Mouse (Mus musculus) limb, embryonic 11.5 days (tissue): ENCODE data around the gene Gm7694. TPM values are rescaled to one million over a fixed set of nuclear protein-coding genes. Genes with fewer than 3 reads are reported as not detected.

Experiments
- ATAC-seq: fragments of 200-750 bp; cut with Nextera tagmentation; 2 replicates; pipeline ENCODE4 v1.8.0; 2017; ENCODE audit warnings: low read depth; ENCODE audit not compliant: insufficient number of reproducible peaks, low FRiP score, low TSS enrichment
- DNase-seq: peaks from one replicate; pipeline ENCODE4 v3.0.0-alpha.2; 2015; ENCODE audit warnings: low spot score
- H3K27ac ChIP-seq: fragments of 300-500 bp; sonication (generic); replicated peaks from 2 replicates; pipeline ENCODE4 v1.5.1; 2014; ENCODE audit warnings: low read depth, mild to moderate bottlenecking, low read length
- H3K27me3 ChIP-seq: fragments of 300-500 bp; sonication (generic); 2 replicates; pipeline ENCODE4 v1.6.1; 2014; ENCODE audit warnings: mild to moderate bottlenecking, low read length, mixed read lengths; ENCODE audit not compliant: control insufficient read depth, insufficient read depth
- H3K36me3 ChIP-seq: fragments of 300-500 bp; sonication (generic); 2 replicates; pipeline ENCODE4 v1.6.1; 2014; ENCODE audit warnings: mild to moderate bottlenecking, low read length, moderate library complexity, mixed read lengths; ENCODE audit not compliant: control insufficient read depth, insufficient read depth
- H3K4me1 ChIP-seq: fragments of 300-500 bp; sonication (generic); 2 replicates; pipeline ENCODE4 v1.6.1; 2014; ENCODE audit warnings: low read length, mixed read lengths; ENCODE audit not compliant: control insufficient read depth, insufficient read depth
- H3K4me2 ChIP-seq: fragments of 300-500 bp; sonication (generic); 2 replicates; pipeline ENCODE4 v1.6.1; 2014; ENCODE audit warnings: low read depth, mild to moderate bottlenecking, moderate library complexity; ENCODE audit not compliant: severe bottlenecking
- H3K4me3 ChIP-seq: fragments of 300-500 bp; sonication (generic); 2 replicates; pipeline ENCODE4 v1.5.1; 2014; ENCODE audit warnings: low read depth, low read length
- H3K9ac ChIP-seq: fragments of 300-500 bp; sonication (generic); 2 replicates; pipeline ENCODE4 v1.6.1; 2014; ENCODE audit warnings: mild to moderate bottlenecking, low read length
- H3K9me3 ChIP-seq: fragments of 300-500 bp; sonication (generic); 2 replicates; pipeline ENCODE4 v1.6.1; 2016; ENCODE audit warnings: low read length; ENCODE audit not compliant: control insufficient read depth
- WGBS: fragments of 180-500 bp; shearing (Covaris S2); extraction: QIAGEN DNeasy Blood & Tissue Kit; methylation state at CpG from one replicate; pipeline ENCODE4 v1.1.7; 2014; 5-methylcytosine and 5-hydroxymethylcytosine counted together
- polyA plus RNA-seq: library from polyadenylated mRNA; unstranded; fragments of >200 nt; fragmentation: Nextera tagmentation; extraction: Ambion mirVana; gene quantifications from 2 replicates; pipeline ENCODE4 v1.2.1, GENCODE M21; 2014

Gm7694 gene
- polyA plus RNA-seq, 1 experiment from 2014 or later: 2.3 TPM

DNA sequence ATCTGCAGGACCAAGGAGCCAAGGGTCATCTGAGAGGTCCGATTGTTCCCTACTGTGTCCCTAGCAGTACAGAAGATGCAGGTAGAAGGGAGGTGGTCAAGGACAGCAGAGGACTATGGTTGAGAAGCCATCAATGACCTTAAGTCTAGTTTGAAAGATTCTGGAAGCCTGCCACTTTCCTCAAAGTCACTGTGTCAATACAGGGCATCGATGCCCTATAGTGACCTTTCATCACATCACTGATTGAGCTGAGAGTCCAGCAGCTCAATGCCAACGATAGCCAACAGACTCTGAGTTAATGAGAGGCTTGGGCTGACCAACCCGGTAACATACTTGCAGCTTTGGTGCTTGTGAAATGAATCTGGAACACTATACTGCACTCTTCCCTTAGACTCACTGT lies 19.1 kb upstream of the Gm7694 start:
- Histone ChIP-seq H3K36me3 (no peaks in the 10 kb centered on the region), H3K4me3 (no peak overlapping the region), H3K4me1 (no peaks in the 10 kb centered on the region), H3K4me2 (no peak overlapping the region), H3K27ac (no peak overlapping the region), H3K9me3 (no peaks in the 10 kb centered on the region), H3K9ac (no peak overlapping the region), H3K27me3 (no peaks in the 10 kb centered on the region)
- DNase-seq (no peak), ATAC-seq (no peak)
- 91% methylated on average over 4 of the region's 4 CpGs for WGBS

GRCm38 (mm10) chr1:170324312-170324711 lies 18.2 kb upstream of the Gm7694 start:
- DNase-seq: no peak
- Histone ChIP-seq H3K4me2 (no peak overlapping the region), H3K27me3 (no peaks in the 10 kb centered on the region), H3K4me1 (no peaks in the 10 kb centered on the region), H3K9ac (no peak overlapping the region), H3K27ac (no peak overlapping the region), H3K9me3 (no peaks in the 10 kb centered on the region), H3K4me3 (no peak overlapping the region), H3K36me3 (no peaks in the 10 kb centered on the region)
- 100% methylated on average over 1 of the region's 1 CpGs for WGBS
- no peak for ATAC-seq

GRCm38 (mm10) chr1:170323001-170323400 lies 16.9 kb upstream of the Gm7694 start:
- no peak overlapping the region for H3K9ac ChIP-seq
- DNase-seq (no peak), ATAC-seq (no peak)
- H3K27me3 ChIP-seq: no peaks in the 10 kb centered on the region
- H3K4me1 ChIP-seq: no peaks in the 10 kb centered on the region
- H3K4me3 ChIP-seq: no peak overlapping the region
- WGBS: 87% methylated on average over 10 of the region's 10 CpGs
- H3K4me2 ChIP-seq: no peak overlapping the region
- no peaks in the 10 kb centered on the region for H3K36me3 ChIP-seq
- H3K27ac ChIP-seq: no peak overlapping the region
- no peaks in the 10 kb centered on the region for H3K9me3 ChIP-seq

GRCm38 (mm10) chr1:170322046-170322445 lies 15.9 kb upstream of the Gm7694 start:
- no peak for ATAC-seq
- H3K4me2 ChIP-seq: no peak overlapping the region
- no peaks in the 10 kb centered on the region for H3K4me1 ChIP-seq
- H3K36me3 ChIP-seq: no peaks in the 10 kb centered on the region
- H3K4me3 ChIP-seq: no peak overlapping the region
- DNase-seq: no peak
- H3K9ac ChIP-seq: no peak overlapping the region
- H3K27ac ChIP-seq: no peak overlapping the region
- 73% methylated on average over 2 of the region's 2 CpGs for WGBS
- no peaks in the 10 kb centered on the region for H3K27me3 ChIP-seq
- H3K9me3 ChIP-seq: no peaks in the 10 kb centered on the region

DNA sequence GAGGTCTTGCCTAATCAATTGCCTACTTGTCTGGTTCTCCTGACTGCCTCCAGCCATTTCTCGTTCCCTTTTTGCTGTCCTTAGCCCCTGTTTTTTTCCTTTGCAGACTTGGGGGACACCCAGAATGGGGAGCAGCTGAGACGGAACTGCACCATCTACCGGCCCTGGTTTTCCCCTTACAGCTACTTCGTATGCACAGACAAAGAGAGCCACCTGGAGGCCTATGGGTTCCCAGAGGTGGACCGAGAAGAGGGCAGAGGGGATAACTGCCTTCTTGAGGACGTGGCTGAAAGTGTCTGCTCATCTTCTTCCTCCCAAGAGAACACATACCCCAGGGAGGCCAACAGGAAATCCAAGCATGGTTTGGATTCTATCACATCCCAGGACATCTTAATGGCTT lies 5.3 kb upstream of the Gm7694 start:
- no peak overlapping the region for H3K4me3 ChIP-seq
- no peaks in the 10 kb centered on the region for H3K9me3 ChIP-seq
- no peaks in the 10 kb centered on the region for H3K27me3 ChIP-seq
- DNase-seq: no peak
- H3K36me3 ChIP-seq: no peaks in the 10 kb centered on the region
- H3K4me2 ChIP-seq: no peak overlapping the region
- WGBS: 82% methylated on average over 6 of the region's 6 CpGs
- H3K27ac ChIP-seq: no peak overlapping the region
- H3K4me1 ChIP-seq: peaks cover 3% of the 10 kb centered on the region; the same call in 1 of the 2 replicates
- no peak overlapping the region for H3K9ac ChIP-seq
- no peak for ATAC-seq

DNA sequence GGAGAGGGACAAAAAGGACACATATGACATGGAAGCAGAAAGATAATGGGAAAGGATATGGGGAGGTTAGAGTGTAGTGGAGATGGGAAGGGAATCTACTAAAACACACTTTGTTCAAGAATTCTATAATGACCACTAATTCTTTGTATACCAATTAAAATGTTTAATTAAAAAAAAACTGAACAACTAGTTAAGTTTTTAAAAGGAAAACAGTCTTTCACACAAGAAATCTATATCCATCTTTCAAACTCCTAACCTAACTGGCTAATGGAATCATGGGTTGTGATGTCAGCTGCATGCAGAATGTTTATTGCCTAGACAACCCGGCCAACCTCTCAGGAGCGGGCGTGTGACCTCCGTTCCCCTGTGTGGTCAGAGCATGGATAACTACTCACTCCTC lies 2.4 kb upstream of the Gm7694 start, which contains the start of gene Spata46:
Gene Spata46, plus strand, starts transcription at position 301 of the 400 bp plus-strand sequence.
- ATAC-seq (no peak), DNase-seq (no peak)
- Histone ChIP-seq H3K36me3 (no peaks in the 10 kb centered on the region), H3K27me3 (no peaks in the 10 kb centered on the region), H3K4me2 (no peak within 1 kb of the TSS), H3K27ac (no peak within 1 kb of the TSS), H3K4me3 (no peak within 1 kb of the TSS), H3K9me3 (no peaks in the 10 kb centered on the region), H3K9ac (no peak within 1 kb of the TSS), H3K4me1 (peaks cover 3% of the 10 kb centered on the region; the same call in 1 of the 2 replicates)
- 85% methylated on average over 4 of the region's 4 CpGs for WGBS

DNA sequence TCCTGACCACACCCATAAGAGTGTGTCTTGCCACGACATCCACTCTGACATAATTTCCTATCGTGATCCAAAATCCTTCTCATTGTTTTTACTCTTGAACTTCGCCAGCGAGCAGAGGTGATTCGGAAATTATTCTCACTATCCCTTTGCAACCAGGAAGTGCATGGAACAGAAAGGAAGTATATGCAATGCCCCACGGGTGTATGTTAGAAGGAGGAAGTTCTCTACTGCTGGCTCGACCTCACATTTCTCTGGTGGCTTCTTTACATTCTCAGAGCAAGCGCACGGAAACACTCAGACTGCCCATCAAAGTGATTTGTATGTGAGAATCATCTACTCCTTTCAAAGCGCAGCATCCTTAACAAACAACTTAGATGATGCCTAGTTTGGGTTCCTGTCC lies 1.1 kb downstream of the Gm7694 start:
- Histone ChIP-seq H3K4me1 (no peaks in the 10 kb centered on the region), H3K9me3 (no peaks in the 10 kb centered on the region), H3K9ac (no peak overlapping the region), H3K4me3 (no peak overlapping the region), H3K27ac (no peak overlapping the region), H3K36me3 (no peaks in the 10 kb centered on the region), H3K27me3 (no peaks in the 10 kb centered on the region), H3K4me2 (no peak overlapping the region)
- DNase-seq (no peak), ATAC-seq (no peak)
- WGBS: 89% methylated on average over 10 of the region's 10 CpGs

GRCm38 (mm10) chr1:170303103-170303502 lies 3.0 kb downstream of the Gm7694 start:
- Histone ChIP-seq H3K4me1 (no peaks in the 10 kb centered on the region), H3K36me3 (no peaks in the 10 kb centered on the region), H3K4me2 (no peak overlapping the region), H3K9ac (no peak overlapping the region), H3K27ac (no peak overlapping the region), H3K27me3 (no peaks in the 10 kb centered on the region), H3K4me3 (no peak overlapping the region), H3K9me3 (no peaks in the 10 kb centered on the region)
- DNase-seq (no peak), ATAC-seq (no peak)
- WGBS: 72% methylated on average over 6 of the region's 6 CpGs

- ATAC-seq: no peak
- Histone ChIP-seq H3K36me3 (no peaks in the 10 kb centered on the region), H3K4me3 (no peak overlapping the region), H3K27ac (no peak overlapping the region), H3K9me3 (no peaks in the 10 kb centered on the region), H3K27me3 (no peaks in the 10 kb centered on the region), H3K9ac (no peak overlapping the region), H3K4me2 (no peak overlapping the region), H3K4me1 (no peaks in the 10 kb centered on the region)
- 77% methylated on average over 6 of the region's 6 CpGs for WGBS
- no peak for DNase-seq
Observed at GRCm38 (mm10) chr1:170302456-170302855, 3.7 kb downstream of the Gm7694 start.
